Mouse (Mus musculus) CD8-positive naive resting alpha-beta T cell, adult 2 months (primary cell): ENCODE measurements around the gene 1300017J02Rik.

ENCODE experiments used
- DNase-seq, 2 experiments: peaks; one replicate each; pipeline ENCODE4 v3.0.0; 2022; ENCODE audit warnings: low read depth in 2 of 2, low spot score in 2 of 2

Gene 1300017J02Rik

DNA sequence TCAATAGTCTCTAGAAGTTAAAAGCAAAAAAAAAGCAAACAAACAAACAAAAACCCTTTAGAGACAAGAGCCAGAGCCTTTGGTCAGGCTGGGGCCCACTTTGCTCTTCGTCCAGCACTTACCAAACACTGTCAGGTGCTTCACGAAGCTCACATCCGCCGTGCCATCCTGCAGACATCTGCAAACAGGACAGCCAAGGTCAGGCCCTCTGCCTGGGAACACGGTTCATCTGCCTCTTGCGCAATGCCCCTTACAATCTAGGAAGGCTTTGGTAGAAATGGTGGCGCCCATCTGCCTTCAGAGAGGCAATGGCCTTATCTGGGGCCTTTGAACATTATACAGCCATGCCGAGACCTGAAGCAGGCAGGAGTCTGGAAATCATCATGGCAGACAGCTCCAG, 30.1 kb downstream of the 1300017J02Rik start:
- DNase-seq: no peak

DNA sequence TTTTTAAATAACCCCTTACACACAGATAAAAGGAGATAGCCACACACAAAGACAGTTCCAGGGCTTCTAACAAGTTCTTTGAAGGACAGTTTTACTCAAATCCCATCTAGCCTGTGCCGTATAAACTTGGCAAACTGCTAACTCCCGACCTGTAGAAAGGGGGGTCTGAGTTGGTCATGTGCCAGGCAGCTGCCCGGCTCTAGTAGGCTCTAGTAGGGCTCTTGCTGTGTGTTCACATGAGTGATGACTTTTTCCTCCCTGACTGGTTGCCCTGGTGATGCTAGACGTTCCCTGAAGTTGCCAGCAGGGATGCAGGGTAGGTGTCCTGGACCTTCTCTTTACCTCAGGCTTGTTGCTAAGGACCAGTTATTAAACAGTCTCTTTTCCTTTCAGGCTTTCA, 33.8 kb downstream of the 1300017J02Rik start:
- DNase-seq: no peak

DNA sequence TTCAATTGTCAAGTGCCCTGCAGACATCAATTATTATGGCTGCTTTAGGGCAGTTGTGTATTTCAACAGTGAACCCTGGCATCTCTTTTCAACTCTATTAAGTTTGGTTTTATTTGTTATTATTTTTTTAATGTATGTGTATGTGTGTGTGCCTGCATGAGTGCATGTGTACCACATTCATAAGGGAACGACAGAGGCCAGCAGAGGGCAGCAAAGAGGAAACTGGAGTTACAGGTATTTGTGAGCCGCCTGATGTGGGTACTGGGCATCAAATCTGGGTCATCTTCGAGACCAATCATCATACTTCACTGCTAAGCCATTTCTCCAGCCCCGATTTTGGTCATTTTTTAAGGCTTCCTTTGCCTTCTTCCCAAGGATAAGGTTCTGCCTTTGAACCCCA, 39.1 kb downstream of the 1300017J02Rik start:
- no peak for DNase-seq

DNA sequence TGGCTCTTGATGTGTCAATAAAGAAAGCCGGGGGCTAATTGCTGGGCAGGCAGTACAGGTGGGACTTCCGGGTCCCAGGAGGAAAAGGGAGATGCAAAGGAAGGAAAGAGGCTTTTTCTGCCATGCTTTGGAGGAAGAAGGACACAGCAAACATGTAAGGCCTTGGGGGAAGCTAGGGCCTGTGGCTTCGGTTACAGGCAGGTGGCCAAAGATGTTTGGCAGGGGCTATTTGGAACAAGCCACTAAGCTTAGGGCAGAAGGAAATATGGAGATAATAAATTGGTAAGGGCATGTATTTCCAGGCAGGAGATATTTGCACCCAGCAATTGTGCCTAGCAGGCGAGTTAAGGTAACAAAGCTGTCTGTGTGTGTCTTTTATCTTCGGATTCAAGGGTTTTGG, 52.0 kb downstream of the 1300017J02Rik start:
- DNase-seq: no peak

DNA sequence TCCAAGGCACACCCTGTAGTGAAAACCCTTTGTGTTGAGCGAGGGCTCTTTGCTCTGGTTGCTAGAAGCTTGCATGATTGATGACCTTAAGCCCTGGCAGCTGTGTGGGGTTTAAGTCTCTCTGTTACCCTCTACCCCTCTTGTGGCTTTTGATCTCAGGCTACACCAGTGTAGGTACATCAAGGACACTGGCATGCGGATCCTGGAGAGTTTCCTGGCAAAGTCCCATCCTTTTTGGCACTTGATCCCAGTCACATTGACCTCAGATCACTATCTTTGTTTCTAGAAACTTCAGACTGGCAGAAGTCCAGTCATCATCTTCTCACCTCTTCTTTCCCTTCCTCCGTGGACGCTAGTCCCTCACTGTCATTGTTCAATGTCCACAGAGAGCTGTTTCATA, 56.3 kb downstream of the 1300017J02Rik start:
- DNase-seq: no peak

DNA sequence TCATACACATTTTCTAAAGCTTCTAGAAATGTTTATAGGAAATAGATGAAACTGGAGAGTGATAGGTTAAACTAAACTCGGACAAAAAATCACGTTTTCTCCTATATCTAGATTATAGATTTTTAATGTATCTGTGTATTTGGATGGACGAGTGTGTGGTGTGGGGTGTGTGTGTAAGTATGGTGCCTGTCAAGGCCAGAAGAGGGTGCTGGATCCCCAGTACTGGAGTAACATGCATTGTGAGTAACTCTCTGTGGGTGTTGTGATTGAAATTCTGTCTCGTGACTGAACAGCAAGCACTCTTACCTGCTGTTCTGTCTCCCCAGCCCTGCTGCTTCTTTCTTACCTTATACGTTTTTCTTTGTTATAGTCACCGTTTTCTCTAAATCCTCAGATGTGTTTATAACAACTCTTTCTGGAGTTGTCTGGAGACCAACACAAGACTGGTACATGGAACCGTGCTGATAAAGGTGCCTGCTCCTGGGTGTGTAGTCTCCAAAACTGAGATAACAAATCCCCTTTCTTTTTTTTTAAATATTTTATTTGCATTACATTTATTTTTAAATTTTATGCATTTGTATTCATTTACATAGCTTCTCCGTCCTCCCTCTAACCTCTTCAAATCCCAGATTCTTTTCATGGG, 58.2 kb downstream of the 1300017J02Rik start:
- no peak for DNase-seq

DNA sequence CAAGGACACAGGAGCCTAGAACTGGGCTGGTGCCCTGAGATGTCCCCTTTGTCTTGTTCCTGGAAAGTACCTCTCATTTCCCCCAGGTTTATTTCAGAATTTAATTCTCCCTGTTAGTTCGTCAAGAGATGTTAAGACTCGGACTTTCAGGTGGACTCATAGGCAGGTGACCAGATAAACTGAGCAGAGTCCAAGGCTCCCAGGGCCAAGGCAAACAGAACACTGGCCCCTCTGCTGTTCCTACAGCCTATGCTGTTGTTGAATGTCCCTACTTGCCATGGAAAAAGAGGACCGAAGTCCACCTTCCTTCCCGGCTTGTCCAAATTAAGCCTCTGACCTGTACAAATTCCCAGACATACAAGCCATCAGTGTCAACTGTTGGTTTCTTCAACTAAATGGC, 61.2 kb downstream of the 1300017J02Rik start:
- DNase-seq: no peak

DNA sequence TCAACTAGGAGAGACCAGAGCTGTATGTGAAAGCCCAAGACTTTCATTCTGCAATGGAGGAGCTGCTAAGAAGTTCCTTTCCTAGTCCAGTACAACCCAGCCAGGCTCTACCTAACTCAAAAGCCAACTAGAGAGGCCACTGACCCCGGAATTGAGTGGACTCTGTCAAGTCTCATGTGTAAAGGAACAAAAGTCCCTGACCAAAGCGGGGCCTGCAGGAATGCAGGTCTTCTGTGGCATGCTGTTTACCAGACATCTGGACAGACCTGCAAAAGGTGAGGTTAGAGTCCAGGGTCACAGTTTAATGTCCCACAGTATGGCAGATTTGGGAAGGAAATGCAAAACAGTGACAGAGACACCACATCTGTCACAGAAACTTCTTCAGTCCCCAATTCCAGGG, 63.7 kb downstream of the 1300017J02Rik start:
- no peak for DNase-seq

DNA sequence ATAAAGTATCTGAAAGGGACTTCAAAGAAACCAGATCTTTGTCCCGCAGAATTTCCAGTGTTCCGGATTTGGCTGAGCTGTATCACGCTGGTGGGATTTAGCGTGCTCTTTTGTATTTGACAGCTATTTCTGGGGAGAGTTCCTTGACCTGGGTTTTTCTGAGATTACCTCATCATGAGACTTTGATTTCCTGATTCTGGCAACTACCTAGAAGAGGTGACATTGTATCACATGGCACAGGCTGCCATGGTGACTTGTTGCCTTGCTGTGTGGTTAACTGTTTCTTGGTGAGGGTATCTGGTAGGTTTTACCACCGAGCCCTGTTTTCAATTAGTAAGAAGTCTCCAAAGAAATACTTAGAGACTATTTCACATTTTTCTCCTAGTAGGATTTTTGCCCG, 65.4 kb downstream of the 1300017J02Rik start:
- DNase-seq: no peak

DNA sequence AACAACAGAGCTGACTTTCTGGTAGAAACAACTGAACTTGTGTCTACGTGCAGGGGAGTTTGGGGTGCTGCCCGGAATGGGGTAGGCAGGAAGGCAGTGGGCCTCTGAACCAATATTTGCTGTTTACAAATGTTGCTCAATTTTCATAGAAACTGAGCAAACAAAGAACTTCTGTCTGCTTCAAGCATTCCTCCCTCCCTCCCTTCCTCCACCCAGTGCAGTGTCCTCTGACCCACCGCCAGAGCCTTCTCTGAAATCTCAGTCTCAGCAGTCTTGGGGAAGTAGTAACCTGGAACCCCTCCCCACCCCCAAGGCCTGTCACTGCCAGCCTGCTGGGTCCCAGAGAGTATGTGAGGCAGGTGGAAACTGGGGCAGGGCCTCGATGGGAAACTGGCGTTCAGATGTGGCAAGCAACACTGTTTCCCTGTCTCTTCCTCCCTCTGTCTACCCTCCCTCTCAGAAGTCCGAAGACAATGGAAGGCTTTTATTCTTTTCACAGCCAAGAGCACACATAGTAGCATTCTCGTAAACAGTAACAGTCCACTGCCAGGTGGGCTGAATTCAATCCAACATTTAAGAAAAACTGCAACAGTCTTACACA, 70.2 kb downstream of the 1300017J02Rik start:
- DNase-seq: no peak

DNA sequence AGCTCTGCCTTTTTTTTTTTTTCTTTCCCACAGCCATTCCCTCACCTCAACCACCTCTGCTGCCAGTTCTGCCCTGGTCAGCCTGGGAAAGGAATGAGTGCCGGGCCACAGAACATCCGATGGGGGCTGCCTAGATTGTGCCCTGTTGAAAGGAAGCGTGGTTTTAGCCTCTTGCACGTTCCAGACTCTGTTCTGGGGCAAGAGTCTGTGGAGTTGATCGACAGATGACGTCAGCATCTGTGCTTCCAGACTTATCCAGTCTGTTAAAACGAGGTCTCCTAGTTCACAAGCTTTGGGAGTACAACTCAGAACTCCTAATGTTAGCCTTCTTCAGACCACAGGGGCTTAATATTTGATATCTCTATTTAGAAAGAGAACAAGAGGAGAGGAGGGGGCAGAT, 70.8 kb downstream of the 1300017J02Rik start:
- DNase-seq: no peak

DNA sequence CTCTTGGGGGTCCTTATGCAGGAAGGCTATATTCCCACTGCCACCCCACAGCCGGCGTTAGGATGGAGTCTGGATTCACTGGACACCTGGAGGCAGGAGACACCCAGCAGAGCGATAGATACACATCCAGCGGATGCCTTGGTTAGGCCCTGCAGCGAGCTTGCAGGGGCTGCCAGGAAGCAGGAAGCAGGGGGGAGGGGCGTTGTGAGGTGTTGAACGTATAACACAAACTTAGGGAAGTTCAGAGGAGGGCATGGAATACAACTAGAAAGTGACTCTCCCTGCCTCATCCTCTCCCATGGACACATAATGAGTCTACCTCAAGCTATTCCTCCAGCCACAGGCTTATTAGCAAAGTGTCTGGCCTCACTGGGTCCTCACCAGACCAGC, 71.9 kb downstream of the 1300017J02Rik start:
- DNase-seq: peak in 1 of 2 experiments; percentile 18

DNA sequence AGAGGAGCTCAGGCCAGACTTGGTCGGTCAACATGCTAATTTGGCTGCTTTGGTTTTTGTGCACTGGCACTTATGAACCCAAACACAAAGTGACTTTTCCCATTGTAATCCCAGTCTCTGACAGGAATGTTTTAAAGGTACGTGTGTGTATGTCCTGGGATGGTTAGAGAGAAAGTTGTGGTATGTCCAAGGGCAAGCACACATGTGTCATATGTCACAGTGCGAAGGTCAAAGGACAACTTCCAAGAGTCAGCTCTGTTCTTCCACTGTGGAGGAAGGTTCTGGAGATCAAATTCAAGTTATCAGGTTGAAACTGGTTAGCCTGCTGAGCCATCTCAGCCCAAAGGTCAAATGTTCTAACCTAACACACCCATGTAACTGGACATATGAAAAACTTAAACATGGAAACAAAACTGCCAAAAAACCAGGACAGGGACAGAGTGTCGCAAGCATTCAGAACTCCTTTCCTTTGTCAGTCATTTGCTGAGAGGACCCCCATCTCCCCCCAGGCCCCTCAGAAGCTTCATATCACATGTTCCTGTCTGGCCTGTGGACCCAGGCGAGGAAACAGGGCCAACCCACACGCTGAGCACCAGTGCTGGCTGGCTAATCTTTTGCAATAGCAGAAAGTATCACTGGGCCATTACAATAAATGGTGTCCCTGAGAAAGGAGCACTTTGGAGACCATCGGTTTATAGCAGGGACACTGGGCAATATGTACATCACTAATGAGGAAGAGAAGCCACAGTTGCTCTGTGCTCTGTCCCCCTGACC, 72.5 kb downstream of the 1300017J02Rik start:
- DNase-seq: no peak

DNA sequence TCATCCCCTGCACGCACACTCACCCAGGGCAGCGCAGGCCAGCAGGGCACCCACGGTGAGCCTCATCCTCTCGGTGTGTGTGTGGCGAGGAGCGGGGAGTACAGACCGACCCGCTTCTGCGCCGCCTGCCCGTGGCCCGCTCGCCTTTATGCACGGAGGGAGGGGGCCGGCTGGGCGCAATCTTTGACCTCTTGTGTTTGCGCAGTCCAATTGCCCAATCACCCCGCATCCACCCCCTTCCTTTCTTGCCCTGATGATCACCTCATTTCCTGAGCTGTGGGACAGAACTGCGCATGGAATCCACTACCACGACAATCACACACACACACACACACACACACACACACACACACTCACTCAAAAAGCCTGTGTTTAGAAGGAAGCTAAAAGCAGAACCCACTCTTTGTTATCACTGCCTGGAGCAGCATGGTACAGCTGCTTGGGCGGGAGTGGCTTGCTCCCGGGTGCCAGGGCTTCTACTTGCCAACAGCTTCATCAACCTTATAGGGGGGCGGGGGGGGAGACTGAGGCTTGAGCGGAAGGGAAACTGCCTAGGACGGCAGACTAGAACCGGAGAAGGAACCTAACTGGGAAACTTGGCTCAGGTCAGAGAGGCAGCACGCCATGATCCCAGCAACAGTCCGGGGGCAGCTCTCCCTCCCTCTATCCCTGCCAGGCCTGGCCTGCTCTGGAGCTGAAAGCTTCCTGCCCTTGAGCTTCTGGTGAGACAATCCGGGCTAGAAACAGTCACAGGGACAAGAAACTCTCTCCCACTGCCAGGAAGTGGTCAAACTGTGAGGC, 74.5 kb downstream of the 1300017J02Rik start, which contains the start of the genes Gm20425 and Trf:
TSS of gene Gm20425 (minus strand) at position 157 of the 801 bp plus-strand sequence.
TSS of gene Trf (minus strand) at position 294 of the 801 bp plus-strand sequence.
- DNase-seq: peak in 1 of 2 experiments; percentile 20

DNA sequence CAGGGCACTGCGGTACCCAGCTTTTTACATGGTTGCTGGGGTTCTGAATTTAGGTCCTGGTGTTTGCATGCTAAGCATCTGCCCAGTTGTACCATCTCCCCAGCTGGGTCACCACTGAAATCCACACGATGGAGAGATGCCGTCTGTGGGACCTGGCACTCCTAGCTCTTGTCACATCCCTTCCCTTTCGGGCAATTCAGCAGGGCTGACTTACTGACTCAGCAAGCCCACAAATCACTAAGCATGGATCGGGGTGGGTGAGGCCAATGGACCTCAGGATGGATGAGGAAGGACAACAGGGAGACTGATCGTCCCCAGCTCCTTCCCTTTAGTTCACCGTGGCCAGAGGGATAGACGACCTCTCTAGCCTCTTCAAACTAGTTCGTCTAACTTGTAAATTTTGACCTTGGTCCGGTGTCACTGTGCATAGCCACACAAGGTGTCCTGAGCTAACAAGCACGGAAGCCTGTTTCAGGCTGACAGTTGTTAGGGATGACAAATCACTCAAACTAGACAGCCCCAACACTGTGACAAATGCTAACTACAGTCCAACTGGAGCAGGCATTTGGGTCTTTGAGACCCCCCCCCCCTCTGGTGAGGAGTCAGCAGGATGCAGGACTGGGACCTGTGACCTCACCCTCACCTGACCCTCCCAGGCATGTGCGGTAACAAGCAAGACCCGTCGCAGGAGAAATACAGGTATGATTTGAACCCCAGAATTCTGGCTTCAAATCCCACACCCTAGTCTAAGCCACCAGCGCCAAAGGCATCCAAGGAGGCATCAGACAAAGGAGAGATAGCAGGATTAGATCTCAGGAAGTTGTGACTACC, 75.6 kb downstream of the 1300017J02Rik start:
- DNase-seq: no peak

DNA sequence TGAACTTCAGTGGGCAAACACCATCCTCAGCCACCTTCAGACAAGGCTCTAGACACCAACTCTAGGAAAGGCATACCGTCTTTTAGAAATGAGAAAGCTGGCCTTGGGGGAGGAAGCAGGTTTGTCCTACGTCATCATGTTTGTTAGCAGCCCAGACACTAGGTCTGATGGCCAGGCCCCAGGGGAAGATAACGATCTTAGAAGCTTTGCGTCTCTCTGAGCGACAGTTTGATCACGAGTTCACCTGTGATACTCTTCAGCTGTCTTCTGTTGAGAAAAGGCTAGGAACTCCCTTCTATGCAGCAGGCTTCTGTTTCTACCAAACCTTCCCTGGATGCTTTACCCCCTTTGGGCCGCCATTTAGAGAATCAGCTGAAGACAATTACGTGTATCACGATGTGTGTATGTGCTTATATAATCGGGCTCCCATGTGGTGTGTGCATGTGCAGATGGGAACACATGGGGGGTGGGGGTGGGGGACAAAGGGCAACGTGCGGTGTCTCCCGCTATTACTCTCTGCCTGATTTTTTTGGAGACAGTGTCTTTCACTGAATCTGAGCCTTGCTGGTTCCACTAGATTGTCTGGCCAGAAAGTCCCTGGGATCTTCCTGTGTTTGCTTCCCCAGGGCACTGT, 76.4 kb downstream of the 1300017J02Rik start:
- DNase-seq: no peak

DNA sequence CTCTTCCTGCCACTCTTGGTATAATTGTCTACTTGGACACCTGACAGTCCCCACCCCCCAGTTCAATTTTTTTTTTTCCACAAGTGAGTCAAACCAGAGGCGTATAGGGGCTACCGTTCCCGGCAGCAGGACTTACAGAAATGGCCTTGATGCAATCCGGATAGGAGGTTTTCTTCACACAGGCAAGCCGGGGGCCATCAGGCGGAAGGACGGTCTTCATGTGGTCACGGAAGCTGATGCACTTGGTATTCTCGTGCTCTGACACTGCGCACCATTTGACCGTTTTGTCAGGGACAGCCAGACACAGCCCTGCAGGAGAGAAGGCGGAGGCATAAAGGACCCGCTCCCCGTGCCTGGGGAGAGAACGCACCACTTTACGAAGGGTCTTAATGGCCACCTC, 77.1 kb downstream of the 1300017J02Rik start:
- no peak for DNase-seq

DNA sequence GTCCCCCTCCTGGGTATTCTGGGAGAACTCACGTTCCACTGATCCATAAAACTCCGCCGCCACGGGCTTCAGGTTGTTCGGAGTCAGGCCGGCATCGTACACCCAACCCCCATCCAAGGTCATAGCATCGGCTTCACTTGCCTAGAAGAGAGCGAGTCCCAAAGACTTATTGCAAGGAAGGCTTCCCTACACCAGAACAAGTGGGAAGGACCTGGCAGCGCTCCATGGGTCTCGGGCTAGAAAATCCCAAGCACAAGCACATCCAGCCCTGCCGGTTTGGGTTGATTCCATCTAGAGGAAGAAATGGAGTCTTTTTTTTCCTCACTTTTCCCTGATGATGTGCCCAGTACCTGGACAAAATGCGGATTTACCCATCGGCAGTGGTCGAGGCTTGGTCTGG, 78.1 kb downstream of the 1300017J02Rik start:
- DNase-seq: no peak

DNA sequence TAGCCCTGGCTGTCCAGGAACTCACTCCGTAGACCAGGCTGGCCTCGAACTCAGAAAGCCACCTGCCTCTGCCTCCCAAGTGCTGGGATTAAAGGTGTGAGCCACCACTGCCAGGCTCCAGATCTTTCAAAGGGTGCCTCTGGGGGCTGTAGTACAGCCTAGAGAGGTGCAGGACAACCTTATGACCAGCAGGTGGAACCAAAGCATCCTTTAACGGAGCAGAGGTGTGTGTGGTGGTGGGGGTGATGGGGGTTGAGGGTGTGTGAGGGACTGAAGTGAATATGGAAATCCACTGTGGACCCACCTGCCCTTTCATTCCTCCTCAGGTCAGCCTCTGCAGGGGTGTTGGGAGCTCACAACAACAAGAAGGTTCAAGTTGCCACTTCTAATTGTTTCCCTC, 79.4 kb downstream of the 1300017J02Rik start:
- peak in 1 of 2 experiments; percentile 23 for DNase-seq

DNA sequence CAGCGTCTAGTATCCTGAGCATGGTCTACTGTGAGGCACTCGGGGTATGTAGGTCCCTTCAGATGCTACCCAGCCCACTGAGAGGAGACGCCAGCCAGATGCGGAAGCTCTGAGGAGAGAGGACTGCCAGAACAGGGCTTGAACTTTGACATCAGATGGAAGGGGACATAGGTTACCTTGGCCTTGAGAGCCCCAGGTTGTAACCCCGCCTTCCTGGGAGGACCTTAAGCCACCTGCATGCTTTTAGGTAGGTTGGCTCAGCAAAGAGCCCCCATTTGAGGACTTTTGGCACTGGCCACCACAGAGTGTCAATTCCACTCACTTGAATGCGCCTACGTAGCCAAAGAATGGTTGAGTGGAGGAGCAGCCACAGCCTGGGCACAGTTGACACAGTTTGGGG, 80.2 kb downstream of the 1300017J02Rik start:
- DNase-seq: no peak
